Mouse (Mus musculus) 3T3-L1 (cell line): Measurements from ENCODE around the gene Bag5.
A peak's percentile ranks its signal among the peaks of the same experiment; 100 is the strongest.

Experiments used
- DNase-seq: peaks from one replicate; pipeline ENCODE4 v3.0.0-alpha.2; 2015; ENCODE audit warnings: low read depth, low spot score

Gene Bag5

GRCm38 (mm10) chr12:111713004-111713651 lies at the start of gene Bag5, which contains the start of gene Apopt1:
Gene Bag5, minus strand, starts transcription at chr12:111713257.
Gene Apopt1, plus strand, starts transcription at chr12:111713261.
- peak; percentile 74 for DNase-seq

DNA sequence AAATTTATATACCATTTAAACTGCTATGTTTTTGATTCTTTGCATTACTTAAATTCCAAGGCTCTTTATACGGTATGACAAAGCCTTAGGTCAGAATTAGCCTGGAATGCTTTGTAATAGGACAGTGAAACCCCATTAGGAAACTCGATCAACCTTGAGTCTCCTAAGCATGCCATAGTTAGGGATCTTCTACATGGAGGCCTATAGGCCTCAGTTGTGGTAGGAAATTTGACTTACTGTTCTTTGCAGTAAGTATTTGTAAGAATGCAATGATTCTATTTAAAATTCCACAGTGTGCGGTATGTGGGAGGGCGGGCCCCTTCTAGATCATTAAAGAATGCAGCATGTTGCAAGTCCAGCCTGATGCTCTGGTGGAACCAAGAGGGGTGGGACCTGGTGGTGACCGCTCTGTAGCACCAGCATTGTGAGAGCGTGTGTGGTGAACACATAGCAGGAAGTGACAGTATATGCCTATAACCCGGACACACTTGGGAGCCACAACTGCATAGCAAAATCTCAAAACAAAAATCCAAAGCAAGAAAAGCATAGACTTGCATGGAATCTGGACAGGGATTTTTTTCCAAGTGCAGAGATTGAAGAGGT lies 47.4 kb upstream of the Bag5 start:
- peak; percentile 54 for DNase-seq

GRCm38 (mm10) chr12:111759176-111760061 lies 46.4 kb upstream of the Bag5 start:
- DNase-seq = peak; percentile 68

- peak; percentile 53 for DNase-seq
These were observed 45.5 kb upstream of the Bag5 start, which contains the start of gene Klc1 for GRCm38 (mm10) chr12:111758381-111759175. Gene Klc1, plus strand, starts transcription at chr12:111758849.

DNA sequence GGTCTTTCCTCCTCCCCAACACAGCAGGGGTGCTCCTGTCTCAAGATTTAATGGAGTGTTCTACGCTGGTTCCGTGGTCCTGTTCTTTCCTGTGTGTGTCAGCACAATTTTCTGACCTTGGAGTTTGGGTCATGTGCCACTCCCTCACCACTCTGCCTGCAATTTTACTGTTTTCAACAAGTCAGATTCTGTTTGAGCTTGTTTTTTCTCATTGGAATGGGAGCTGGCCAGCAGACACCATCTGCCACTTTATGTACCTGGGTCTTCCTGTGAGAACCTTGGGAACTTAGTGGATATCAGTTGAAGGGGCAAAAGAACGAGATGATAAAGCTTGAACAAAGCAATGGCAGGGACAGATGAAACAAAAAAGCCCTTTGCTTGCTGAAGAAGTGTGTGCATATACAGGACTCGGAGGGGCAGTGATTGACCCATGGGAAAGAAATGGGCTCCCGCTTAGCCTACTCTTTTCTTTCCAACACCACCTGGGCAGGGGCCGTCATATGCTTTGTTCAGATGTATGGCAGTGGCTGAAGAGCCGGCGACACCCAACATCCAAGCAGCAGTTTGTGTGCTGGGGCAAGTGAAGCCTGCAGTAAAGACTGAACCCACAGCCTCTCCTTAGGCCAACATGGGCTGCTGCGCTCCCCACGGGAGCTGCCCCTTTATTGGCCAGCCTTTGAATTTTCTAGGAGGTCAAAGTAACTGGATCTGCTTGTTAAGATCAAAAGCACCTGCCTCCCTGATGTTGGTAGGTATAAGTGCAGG lies 44.7 kb upstream of the Bag5 start:
- no peak for DNase-seq

- DNase-seq = peak; percentile 71
These were observed 43.6 kb upstream of the Bag5 start for GRCm38 (mm10) chr12:111756698-111757082.

GRCm38 (mm10) chr12:111756082-111756697 lies 43.1 kb upstream of the Bag5 start:
- DNase-seq = peak; percentile 54

- no peak for DNase-seq
These were observed 42.2 kb upstream of the Bag5 start for GRCm38 (mm10) chr12:111755231-111755630.

DNA sequence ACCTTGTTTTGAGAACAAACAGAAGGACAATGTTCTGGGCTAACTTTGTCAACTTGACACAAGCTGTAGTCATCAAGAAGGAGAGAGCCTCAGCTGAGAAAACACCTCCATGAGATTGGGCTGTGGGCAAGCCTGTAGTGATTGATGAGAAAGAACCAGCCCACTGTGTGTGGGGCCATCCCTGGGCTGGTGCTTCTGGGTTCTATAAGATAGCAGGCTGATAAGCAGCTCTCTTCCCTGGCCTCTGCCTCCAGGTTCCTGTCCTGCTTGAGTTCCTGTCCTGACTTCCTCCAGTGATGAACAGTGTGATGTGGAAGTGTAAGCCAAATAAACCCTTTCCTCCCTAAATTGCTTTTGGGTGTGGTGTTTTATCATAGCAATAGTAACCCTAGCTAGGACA lies 41.7 kb upstream of the Bag5 start:
- no peak for DNase-seq

DNA sequence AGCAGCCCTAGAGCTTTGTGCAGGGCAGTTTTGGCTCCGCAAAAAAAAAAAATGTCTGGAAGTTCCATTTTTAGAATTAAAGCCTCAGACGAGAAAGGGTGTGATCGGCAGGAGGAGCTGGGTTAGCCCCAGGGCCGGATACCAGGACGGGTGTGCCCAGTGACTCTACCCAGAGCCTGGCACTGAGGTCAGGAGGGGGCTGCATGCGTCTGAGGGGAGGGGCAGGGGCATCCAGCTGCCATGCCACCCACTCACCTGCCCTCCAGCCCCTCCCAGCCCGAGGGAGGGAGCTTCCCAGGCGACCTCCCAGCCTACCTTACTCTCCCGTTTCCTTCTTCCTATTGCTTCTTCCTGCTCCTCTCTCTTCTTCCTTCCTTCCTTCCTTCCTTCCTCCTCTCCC lies 40.3 kb upstream of the Bag5 start:
- DNase-seq = no peak

DNA sequence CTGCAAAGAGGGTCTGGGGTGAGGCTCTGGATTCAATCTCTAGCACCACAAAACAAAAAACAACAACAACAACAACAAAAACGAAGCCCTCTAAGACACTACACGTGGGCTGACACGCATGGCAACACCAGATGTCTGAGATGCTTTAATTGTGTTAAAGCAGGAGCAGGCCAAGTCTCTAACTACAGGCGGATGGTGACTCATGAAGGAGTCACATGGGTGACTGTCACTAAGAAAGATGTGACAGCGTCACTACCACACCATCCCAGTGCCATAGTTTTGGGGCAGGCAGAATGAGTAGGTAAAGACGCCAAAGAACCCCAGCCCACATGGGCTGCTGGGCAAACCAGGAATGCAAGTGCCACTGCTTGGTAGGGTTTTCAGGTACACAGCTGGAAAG lies 39.4 kb upstream of the Bag5 start:
- peak; percentile 47 for DNase-seq

- DNase-seq = no peak
These were observed 37.7 kb upstream of the Bag5 start for GRCm38 (mm10) chr12:111750739-111751138.

GRCm38 (mm10) chr12:111747421-111747820 lies 34.4 kb upstream of the Bag5 start:
- DNase-seq = no peak

GRCm38 (mm10) chr12:111746091-111746490 lies 33.0 kb upstream of the Bag5 start:
- peak; percentile 68 for DNase-seq

DNA sequence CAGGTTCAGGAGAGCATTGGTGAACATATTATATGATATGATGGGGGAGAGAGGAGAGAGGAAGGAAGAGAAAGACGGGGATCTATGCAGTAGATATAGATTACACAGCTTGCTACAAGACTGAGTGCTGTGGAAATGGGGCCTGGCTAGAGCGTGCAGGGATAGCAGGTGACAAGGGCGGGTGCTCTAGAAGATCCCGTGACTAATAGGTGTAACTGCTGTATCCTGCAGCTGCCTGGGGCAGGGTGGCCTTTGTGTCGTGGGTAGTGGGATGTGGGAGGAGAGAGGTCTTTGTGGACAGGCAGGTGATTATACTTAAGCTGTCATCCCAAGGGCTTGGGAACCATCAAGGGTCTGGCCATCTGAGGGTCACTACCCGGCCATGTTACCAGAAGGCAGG lies 32.2 kb upstream of the Bag5 start:
- DNase-seq = no peak

GRCm38 (mm10) chr12:111743981-111744423 lies 30.9 kb upstream of the Bag5 start:
- DNase-seq = no peak

GRCm38 (mm10) chr12:111743419-111743818 lies 30.4 kb upstream of the Bag5 start:
- DNase-seq = no peak

- peak; percentile 94 for DNase-seq
These were observed 28.3 kb upstream of the Bag5 start for GRCm38 (mm10) chr12:111741338-111741737.

GRCm38 (mm10) chr12:111738754-111739153 lies 25.7 kb upstream of the Bag5 start:
- peak; percentile 73 for DNase-seq

DNA sequence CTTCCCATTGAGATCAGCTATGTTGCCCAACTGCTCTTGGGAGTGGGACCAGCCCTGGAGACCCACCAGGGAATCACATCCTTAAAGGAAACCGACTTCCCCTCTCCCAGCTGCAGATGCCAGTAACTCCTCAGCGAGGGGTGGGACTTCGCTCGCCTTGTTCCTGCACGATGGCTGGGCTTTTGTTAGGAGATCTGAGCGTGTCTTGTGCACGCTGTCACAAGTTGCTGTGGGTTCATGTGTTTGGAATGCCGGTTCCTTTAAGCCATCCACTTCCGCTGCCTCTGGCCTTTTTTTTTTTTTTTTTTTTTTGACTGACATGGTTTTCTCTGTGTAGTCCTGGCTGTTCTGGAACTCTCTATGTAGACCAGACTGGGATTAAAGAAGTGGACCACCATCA lies 24.3 kb upstream of the Bag5 start:
- no peak for DNase-seq
